Comparison of ENCODE assay signal across 19 mouse cellular contexts in the genomic region with DNA sequence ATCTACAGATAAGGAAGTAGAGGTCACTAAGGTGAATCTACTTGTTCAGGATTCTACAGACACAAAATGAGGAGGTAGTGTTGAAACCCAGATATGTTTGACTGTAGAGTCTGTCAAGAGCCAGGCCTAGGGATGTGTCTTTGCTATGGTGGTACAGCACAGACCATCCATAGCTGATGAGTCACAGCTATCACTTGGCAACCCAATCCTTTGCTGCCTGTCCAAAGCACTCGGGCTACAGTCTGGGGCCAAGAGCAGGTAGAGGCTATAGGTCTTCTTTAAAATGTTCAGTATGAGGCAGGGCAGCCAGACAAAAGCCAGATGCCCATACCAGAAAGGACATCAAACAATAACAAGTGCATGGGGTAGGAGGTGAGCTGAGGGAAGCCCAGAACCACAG. TPM values are rescaled to one million over a fixed set of nuclear protein-coding genes. Genes with fewer than 3 reads are reported as not detected.
"Had no signal": no experiment of that assay in that cellular context is flagged by ENCODE, and none has a peak within 500 bp of the region (broad histone marks: within the 10 kb centered on the region; RNA-seq: fewer than 3 reads in every experiment).

No protein-coding gene starts in this region.

- H3K4me1 ChIP-seq: limb, embryonic 12.5 days; neural tube, embryonic 12.5 days had no signal

- H3K4me3 ChIP-seq: kidney, embryonic 15.5 days; limb, embryonic 12.5 days; midbrain, embryonic 15.5 days; neural tube, embryonic 12.5 days; stomach, embryonic 15.5 days had no signal

- H3K4me2 ChIP-seq: kidney, embryonic 15.5 days; limb, embryonic 12.5 days; midbrain, embryonic 11.5 days; midbrain, embryonic 15.5 days; neural tube, embryonic 12.5 days; stomach, embryonic 15.5 days had no signal

- H3K36me3 ChIP-seq: kidney, embryonic 15.5 days; midbrain, embryonic 15.5 days; neural tube, embryonic 12.5 days; stomach, embryonic 15.5 days had no signal

- H3K27me3 ChIP-seq: kidney, embryonic 15.5 days; limb, embryonic 12.5 days; midbrain, embryonic 15.5 days; neural tube, embryonic 12.5 days; stomach, embryonic 15.5 days had no signal

- DNase-seq: kidney, adult 2 months; kidney, postnatal 14 days; lung, adult 2 months; lung, postnatal 36 days; retina, postnatal 1 day; right cerebral cortex, postnatal 4 days; spleen, adult 18-20 months; thymus, postnatal 4 days had no signal

- H3K9ac ChIP-seq: kidney, embryonic 15.5 days; limb, embryonic 12.5 days; midbrain, embryonic 15.5 days; neural tube, embryonic 12.5 days; stomach, embryonic 15.5 days had no signal

- H3K9me3 ChIP-seq: kidney, embryonic 15.5 days; limb, embryonic 12.5 days; midbrain, embryonic 15.5 days; neural tube, embryonic 12.5 days; stomach, embryonic 15.5 days had no signal

- ATAC-seq: intestine, embryonic 16.5 days; lung, postnatal 0 days; midbrain, embryonic 15.5 days had no signal

- H3K27ac ChIP-seq: kidney, embryonic 15.5 days; limb, embryonic 12.5 days; midbrain, embryonic 15.5 days; neural tube, embryonic 12.5 days; stomach, embryonic 15.5 days had no signal

RNA-seq across cellular contexts. Expression of a gene that starts 43.6 kb away (rescaled TPM):
- total RNA-seq: liver, adult 2 months; monocyte, adult 5-6 weeks; neutrophil, adult 5-6 weeks had no signal
